Mouse (Mus musculus) adrenal gland, postnatal 14 days (tissue): Measurements from ENCODE around the gene Fam102b. TPM values are rescaled to one million over a fixed set of nuclear protein-coding genes. Genes with fewer than 3 reads are reported as not detected.

Experiments used
- DNase-seq: peaks from one replicate; pipeline ENCODE4 v3.0.0; 2021; ENCODE audit warnings: mixed read lengths
- microRNA-seq, 2 experiments: library from miRNA; unstranded; fragments of <30 nt; microRNA quantifications; one replicate each; pipeline ENCODE4 v1.2.0; 2021
- total RNA-seq: library from RNA; stranded (reverse); gene quantifications from 2 replicates; pipeline ENCODE4 v1.2.3, GENCODE M21; 2021

Gene Fam102b
- total RNA-seq, 1 experiment from 2014 or later: 10.8 TPM

DNA sequence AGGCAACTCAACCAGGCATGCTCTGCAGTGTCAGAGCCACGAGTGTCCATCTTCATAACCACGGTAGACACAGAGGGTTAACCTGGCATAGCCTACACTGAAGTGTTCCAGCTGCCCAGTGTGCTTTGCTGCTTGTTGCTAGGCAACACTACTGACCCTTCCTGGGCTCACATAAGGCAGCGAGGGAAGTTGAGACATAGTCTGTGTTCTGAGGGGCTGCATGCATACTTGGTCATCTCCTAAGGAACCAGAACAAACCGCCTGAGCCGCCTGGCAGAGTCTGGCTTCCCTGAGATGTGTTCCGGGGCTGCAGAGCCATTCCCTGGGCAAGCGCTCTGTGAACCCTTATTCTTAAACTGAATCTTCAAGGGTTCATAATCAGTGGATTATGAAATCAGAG, 66.2 kb downstream of the Fam102b start:
- no peak for DNase-seq

DNA sequence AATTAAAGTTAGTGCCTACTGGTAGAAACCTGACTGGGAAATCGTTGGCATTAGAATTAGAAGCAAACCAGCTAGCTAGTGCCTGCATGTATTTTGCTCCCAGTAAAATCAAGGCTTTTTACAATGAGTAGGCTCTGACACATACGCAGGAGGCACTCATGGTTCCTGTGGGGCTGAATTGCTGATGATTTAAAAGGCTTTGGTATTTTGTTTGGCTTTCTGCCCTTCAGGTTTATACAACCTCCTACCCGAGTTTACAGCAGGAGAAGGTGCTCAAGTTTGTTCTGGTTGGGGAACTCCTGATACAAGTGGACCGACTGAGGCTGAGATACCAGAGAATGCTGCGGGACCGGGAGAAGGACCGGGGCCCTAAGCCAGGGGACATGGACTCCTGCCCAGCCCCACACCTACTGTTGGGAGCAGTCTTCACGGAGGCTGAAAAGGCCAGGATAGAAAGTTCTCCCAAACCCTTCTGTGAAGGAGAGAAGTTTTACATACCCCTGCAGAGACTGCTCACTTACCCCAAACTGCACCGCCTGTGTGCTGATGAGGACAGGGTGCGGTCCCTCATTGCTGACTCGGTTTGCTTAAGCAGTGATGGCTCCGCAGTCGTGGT, 67.6 kb downstream of the Fam102b start:
- DNase-seq: no peak

DNA sequence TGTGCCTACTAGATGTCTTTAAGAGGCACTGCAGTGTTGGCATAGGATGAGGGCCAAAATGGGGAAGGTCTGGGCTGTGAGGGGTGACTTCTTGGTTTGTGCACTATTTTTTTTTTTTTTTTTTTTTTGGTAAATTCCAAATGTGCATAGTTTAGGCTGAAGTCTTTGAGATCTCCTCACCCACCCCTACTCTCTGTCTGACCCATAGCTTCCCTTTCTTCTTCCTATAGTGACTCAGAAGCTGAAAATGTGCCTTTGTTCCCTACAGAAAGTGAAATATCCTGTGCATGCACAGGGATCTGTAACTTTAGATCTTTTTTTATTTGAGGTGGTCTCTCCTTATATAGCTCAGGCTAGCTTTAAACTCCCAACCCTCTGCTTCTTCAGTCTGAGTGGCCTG, 69.4 kb downstream of the Fam102b start:
- no peak for DNase-seq

DNA sequence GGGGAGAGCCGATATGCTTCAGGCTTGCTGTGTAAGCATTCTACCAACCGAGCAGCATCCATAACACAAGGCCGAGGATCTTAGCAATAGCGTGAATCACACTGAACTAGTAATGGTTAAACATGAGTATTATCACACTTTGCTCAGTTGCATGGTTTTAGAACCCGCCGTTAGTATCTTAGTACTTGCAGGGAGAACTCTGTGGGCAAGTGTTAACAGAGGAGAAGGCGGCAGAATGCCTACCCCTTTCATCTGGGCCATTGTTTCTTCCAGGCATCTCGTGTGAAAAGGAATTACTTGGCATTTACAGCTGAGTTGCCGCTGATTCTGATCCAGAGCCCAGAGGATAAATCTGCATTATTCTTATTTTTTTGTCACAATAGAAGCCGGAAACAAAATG, 86.4 kb downstream of the Fam102b start:
- DNase-seq: no peak

DNA sequence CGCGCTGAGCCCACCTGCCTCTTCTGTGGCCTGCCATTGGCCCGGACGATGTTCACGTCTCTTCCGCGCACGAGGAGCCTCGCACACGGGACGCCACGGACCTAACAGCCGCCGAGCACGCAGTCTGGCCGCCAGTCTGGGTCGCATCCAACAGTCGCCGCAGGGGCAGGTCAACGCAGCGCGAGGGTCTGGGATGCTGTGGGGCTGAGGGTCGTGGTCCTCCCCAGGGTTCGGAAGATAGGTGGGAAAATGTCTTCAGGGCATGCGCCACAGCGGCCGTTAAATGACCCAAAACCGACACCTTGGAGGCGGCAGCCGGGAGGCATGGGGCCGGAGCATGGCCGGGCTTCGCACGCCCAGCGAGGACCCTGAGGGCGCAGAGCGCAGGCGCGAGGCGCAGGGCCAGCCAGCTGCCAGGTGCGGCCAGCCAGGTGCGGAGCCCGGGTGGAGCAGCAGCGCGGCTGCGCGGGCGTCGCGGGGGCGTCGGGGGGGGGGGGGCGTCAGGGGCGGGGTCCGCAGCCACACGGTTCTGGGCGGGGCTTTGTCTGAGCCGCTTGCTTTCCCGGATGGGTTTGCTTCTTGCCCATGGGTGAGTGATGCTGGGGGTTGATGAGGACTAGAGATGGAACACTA, 87.3 kb downstream of the Fam102b start, which contains the start of gene Gm9857:
Gene Gm9857 (minus strand): TSS at position 445 of the 633 bp plus-strand sequence.
- DNase-seq: peak; percentile 17

DNA sequence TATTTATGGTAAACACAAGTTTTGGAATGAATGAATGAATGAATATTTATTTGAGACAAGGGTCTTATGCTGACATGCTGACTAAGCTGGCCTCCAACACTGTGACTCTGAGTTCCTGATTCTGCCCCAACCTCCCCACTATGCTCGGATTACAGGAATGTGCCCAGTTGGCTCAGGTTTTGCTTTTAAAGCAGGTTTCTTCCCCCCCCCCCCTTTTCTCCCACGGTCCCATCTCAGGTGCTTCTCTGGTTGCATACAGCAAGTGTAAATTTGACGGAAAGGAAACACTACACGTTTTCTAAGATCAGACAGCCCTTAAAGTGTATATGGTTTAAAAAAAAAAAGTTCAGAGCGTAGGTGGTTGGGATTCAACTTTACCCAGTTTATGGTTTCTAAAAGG, 87.8 kb downstream of the Fam102b start, which contains the start of gene Henmt1:
Gene Henmt1 (plus strand): TSS at position 301 of the 400 bp plus-strand sequence.
- DNase-seq: no peak

GRCm38 (mm10) chr3:108938691-108939090, 88.7 kb downstream of the Fam102b start:
- DNase-seq: no peak

DNA sequence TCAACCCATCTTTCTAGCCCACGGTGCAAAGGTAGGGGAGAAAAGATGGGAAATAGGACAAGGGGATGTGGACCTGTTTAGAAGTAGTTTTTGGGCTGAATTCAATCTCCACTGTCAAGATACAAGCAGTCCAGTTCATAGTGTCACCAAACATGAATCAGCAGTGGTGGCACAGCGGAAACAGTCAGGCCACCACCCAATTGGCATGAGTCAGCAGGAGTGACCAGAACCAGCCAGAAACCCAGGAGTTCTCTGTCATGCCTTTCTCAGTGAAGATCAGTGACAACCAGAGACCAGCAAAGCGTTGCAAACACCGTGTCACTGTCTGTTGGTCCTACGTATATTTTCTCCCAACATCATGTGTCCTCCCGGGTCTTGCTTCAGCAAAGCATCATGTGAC, 93.8 kb downstream of the Fam102b start:
- no peak for DNase-seq

- DNase-seq: no peak
Measured at GRCm38 (mm10) chr3:108926308-108926707, 101.1 kb downstream of the Fam102b start.

GRCm38 (mm10) chr3:108925677-108926076, 101.7 kb downstream of the Fam102b start:
- no peak for DNase-seq

DNA sequence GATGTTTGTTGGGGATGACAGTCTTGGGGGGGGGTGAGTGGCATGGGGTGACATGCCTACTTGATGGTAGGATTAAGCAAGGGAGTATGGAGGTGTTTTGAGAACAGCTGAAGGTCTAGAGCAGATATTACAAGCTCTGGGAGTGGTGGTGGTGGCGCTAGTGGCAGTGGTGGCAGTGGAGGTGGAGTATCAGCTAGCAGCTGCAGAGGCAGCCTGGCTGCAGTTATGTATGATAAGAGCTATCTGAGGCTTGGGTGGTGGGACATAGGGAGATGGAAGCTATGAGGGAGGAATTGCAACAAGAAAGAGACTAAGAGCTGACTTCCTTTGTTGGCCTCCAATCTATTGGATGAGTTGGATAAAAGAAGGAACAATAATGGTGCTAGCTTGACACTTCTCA, 105.6 kb downstream of the Fam102b start:
- DNase-seq: no peak

Small RNA genes within 50 kb of the gene (microRNA-seq; reads per million reads assigned to microRNA genes)
- 0 reads per million in 2 experiments for gene Gm44384

Other genes with a start within 250 kb of the Fam102b start
- gene Stxbp3, start 187.1 kb downstream of the Fam102b start, total RNA-seq: 45.2 and 50.7 TPM in 2 replicates
- gene Fndc7, start 137.6 kb downstream of the Fam102b start, total RNA-seq: 0.11 and 0.49 TPM in 2 replicates
- 72.2 and 72.4 TPM in 2 replicates for gene Prpf38b, start 115.9 kb downstream of the Fam102b start, total RNA-seq
- gene Henmt1, start 87.7 kb downstream of the Fam102b start, total RNA-seq: not detected in 2 replicates
- gene Gm9857, start 87.2 kb downstream of the Fam102b start, total RNA-seq: not detected in 2 replicates
- gene Slc25a54, start 52.9 kb upstream of the Fam102b start, total RNA-seq: not detected in 2 replicates
- 41.6 and 44.3 TPM in 2 replicates for gene Slc25a24, start 95.5 kb upstream of the Fam102b start, total RNA-seq